Mouse (Mus musculus) midbrain, embryonic 16.5 days (tissue): ENCODE measurements around the gene Polr2e. TPM values are rescaled to one million over a fixed set of nuclear protein-coding genes. Genes with fewer than 3 reads are reported as not detected.

ENCODE experiments used
- ATAC-seq: fragments of 200-750 bp; cut with Nextera tagmentation; 2 replicates; pipeline ENCODE4 v1.8.0; 2017; ENCODE audit warnings: moderate TSS enrichment
- H3K27ac ChIP-seq: fragments of 300-500 bp; sonication (generic); 2 replicates; pipeline ENCODE4 v1.5.1; 2014; ENCODE audit warnings: mild to moderate bottlenecking, low read length, mixed read lengths
- H3K27me3 ChIP-seq: fragments of 300-500 bp; sonication (generic); 2 replicates; pipeline ENCODE4 v1.6.1; 2014; ENCODE audit warnings: low read depth, low read length, mixed read lengths; ENCODE audit not compliant: control insufficient read depth, insufficient read depth
- H3K36me3 ChIP-seq: fragments of 300-500 bp; sonication (generic); 2 replicates; pipeline ENCODE4 v1.6.1; 2014; ENCODE audit warnings: mild to moderate bottlenecking, low read length, moderate library complexity, mixed read lengths; ENCODE audit not compliant: control insufficient read depth, insufficient read depth
- H3K4me1 ChIP-seq: fragments of 300-500 bp; sonication (generic); 2 replicates; pipeline ENCODE4 v1.6.1; 2014; ENCODE audit warnings: mild to moderate bottlenecking, low read length, mixed read lengths; ENCODE audit not compliant: control insufficient read depth, insufficient read depth
- H3K4me2 ChIP-seq: fragments of 300-500 bp; sonication (generic); 2 replicates; pipeline ENCODE4 v1.6.1; 2014; ENCODE audit warnings: mild to moderate bottlenecking, low read length, mixed read lengths
- H3K4me3 ChIP-seq: fragments of 300-500 bp; sonication (generic); 2 replicates; pipeline ENCODE4 v1.5.1; 2014; ENCODE audit warnings: low read depth, mild to moderate bottlenecking, low read length, moderate library complexity, mixed read lengths
- H3K9ac ChIP-seq: fragments of 300-500 bp; sonication (generic); 2 replicates; pipeline ENCODE4 v1.6.1; 2014; ENCODE audit warnings: low read depth, low read length, mixed read lengths
- H3K9me3 ChIP-seq: fragments of 300-500 bp; sonication (generic); replicated peaks from 2 replicates; pipeline ENCODE4 v1.6.1; 2014; ENCODE audit warnings: mild to moderate bottlenecking, low read length, mixed read lengths; ENCODE audit not compliant: control insufficient read depth, poor library complexity, severe bottlenecking
- WGBS: fragments of 180-500 bp; shearing (Covaris S2); extraction: QIAGEN DNeasy Blood & Tissue Kit; methylation state at CpG from one replicate; pipeline ENCODE4 v1.1.7; 2014; 5-methylcytosine and 5-hydroxymethylcytosine counted together
- polyA plus RNA-seq: library from polyadenylated mRNA; unstranded; fragments of >200 nt; fragmentation: Nextera tagmentation; extraction: Ambion mirVana; gene quantifications from 2 replicates; pipeline ENCODE4 v1.2.1, GENCODE M21; 2015

The Polr2e gene
- polyA plus RNA-seq, 1 experiment from 2014 or later, result 131 TPM

GRCm38 (mm10) chr10:80033511-80034391 lies 5.8 kb downstream of the Polr2e start:
- H3K4me3 ChIP-seq, result no peak overlapping the region
- 51% methylated on average over 9 of the region's 9 CpGs for WGBS
- no peak overlapping the region for H3K4me2 ChIP-seq
- no peak overlapping the region for H3K9ac ChIP-seq
- peaks cover 23% of the 10 kb centered on the region for H3K36me3 ChIP-seq
- no peak for ATAC-seq
- no peaks in the 10 kb centered on the region for H3K27me3 ChIP-seq
- H3K9me3 ChIP-seq, result no peaks in the 10 kb centered on the region
- peaks cover 13% of the 10 kb centered on the region for H3K4me1 ChIP-seq
- no peak overlapping the region for H3K27ac ChIP-seq

DNA sequence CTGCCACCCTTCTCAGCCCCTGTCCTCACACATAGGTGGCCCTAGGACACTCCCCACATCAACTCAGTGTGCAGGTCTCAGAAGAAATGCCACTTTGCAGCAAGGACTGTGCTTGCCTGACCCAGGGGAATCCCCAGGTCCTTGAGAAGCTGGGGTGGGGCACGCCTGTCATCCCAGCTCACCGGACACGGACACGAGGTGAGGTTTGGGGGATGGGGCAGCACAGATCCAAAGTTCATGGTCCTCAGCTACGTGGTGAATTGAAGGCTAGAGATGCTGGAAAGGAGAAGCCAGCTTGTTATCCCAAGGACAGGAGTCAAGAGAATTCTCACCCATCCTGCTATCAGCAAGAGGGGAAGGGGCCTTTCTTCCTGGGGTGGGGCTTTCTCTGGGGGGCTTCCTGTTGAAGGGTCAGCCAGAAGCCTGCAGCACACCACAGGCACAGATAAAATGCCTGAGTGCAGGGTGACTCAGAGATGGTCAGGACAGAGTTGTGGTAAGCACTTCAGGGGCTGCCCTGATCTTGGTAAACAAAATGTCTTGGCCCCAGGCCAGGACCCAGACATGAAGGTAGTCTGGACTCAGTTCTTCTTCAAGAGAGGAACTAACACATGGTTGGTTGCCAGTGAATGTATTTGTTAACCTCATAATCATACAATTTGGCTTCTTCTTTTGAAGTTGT lies 6.7 kb downstream of the Polr2e start:
- no peak overlapping the region for H3K27ac ChIP-seq

DNA sequence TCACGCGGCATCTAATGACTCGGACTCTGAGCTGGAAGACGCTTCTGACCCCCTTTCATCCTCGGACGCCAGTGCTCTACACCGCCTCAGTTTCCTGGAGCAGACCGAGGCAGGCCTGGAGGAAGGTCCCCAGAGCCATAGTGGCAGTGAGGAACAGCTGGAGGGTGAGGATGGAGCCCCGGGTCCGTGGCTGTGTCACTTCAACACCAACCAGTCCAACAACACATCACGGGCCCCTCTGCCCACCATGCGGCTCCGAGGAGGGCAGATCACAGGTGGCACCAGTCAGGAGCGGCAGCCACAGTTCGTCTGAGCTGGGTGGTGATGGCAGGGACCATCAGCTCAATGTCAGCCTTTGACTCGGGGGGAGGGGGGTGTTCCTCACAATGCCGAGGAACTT lies 8.9 kb downstream of the Polr2e start:
- no peak for ATAC-seq
- no peaks in the 10 kb centered on the region for H3K4me1 ChIP-seq
- no peak overlapping the region for H3K27ac ChIP-seq
- no peak overlapping the region for H3K9ac ChIP-seq
- H3K27me3 ChIP-seq, result no peaks in the 10 kb centered on the region
- no peak overlapping the region for H3K4me3 ChIP-seq
- WGBS, result 92% methylated on average over 17 of the region's 17 CpGs
- no peaks in the 10 kb centered on the region for H3K9me3 ChIP-seq
- H3K4me2 ChIP-seq, result no peak overlapping the region
- peaks cover 7% of the 10 kb centered on the region for H3K36me3 ChIP-seq

More for the DNA sequence above, 6.7 kb downstream of the Polr2e start:
- Histone ChIP-seq H3K4me3 (no peak overlapping the region), H3K4me1 (peaks cover 5% of the 10 kb centered on the region), H3K9ac (no peak overlapping the region), H3K9me3 (no peaks in the 10 kb centered on the region), H3K4me2 (no peak overlapping the region), H3K36me3 (peaks cover 23% of the 10 kb centered on the region), H3K27me3 (no peaks in the 10 kb centered on the region)
- 72% methylated on average over 5 of the region's 5 CpGs for WGBS
- ATAC-seq, result no peak

- peaks cover 2% of the 10 kb centered on the region; the same call in 1 of the 2 replicates for H3K36me3 ChIP-seq
- H3K27ac ChIP-seq, result no peak overlapping the region
- no peak for ATAC-seq
- H3K4me2 ChIP-seq, result no peak overlapping the region
- H3K4me3 ChIP-seq, result no peak overlapping the region
- H3K9me3 ChIP-seq, result no peaks in the 10 kb centered on the region
- WGBS, result 82% methylated on average over 9 of the region's 9 CpGs
- no peaks in the 10 kb centered on the region for H3K27me3 ChIP-seq
- H3K4me1 ChIP-seq, result no peaks in the 10 kb centered on the region
- H3K9ac ChIP-seq, result no peak overlapping the region
Measured at GRCm38 (mm10) chr10:80030191-80030590, 9.4 kb downstream of the Polr2e start.

GRCm38 (mm10) chr10:80028521-80028846 lies 11.1 kb downstream of the Polr2e start:
- Histone ChIP-seq H3K9me3 (no peaks in the 10 kb centered on the region), H3K36me3 (no peaks in the 10 kb centered on the region), H3K4me1 (no peaks in the 10 kb centered on the region), H3K4me3 (no peak overlapping the region), H3K27me3 (no peaks in the 10 kb centered on the region), H3K27ac (no peak overlapping the region), H3K9ac (no peak overlapping the region), H3K4me2 (no peak overlapping the region)
- 94% methylated on average over 13 of the region's 13 CpGs for WGBS
- no peak for ATAC-seq

DNA sequence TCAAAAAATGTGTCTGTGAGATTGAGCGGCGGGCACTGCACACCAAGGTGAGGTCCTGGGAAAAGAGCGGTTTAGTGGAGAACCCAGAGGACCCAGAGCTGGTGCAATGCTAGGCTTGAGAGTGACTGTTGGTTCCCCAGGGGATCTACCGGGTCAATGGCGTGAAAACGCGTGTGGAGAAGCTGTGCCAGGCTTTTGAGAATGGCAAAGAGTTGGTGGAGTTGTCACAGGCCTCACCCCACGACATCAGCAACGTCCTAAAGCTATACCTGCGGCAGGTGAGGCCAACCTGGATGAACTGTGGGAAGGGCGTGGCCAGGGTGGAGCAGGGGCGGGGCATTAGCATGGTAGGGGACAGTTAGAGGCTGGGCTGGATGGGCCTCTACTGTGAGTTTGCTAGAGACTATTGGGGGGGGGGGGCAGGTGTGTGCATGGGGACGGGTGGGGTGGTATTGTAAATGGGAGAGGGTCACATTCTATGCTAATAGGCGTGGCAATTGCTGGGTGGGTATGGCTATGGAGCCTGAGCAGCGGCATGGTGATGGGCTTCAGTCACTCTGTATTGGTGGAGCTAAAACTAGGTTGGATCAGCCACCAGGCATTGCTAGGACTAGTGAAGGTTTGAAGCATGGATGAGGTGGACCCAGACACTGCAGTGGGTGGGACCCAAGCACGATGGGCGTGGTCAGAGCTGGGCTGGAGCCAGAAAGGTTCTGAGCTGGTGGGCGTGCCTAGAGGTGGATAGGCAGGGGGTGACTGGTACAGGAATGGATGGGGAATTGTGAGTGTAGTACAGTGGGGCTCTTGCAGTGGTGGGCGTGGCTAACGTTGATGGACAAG lies 11.7 kb downstream of the Polr2e start:
- no peak for ATAC-seq
- H3K9ac ChIP-seq, result no peak overlapping the region
- no peaks in the 10 kb centered on the region for H3K9me3 ChIP-seq
- H3K4me2 ChIP-seq, result no peak overlapping the region
- no peaks in the 10 kb centered on the region for H3K27me3 ChIP-seq
- no peak overlapping the region for H3K4me3 ChIP-seq
- no peaks in the 10 kb centered on the region for H3K4me1 ChIP-seq
- no peak overlapping the region for H3K27ac ChIP-seq
- WGBS, result 78% methylated on average over 20 of the region's 20 CpGs
- no peaks in the 10 kb centered on the region for H3K36me3 ChIP-seq

DNA sequence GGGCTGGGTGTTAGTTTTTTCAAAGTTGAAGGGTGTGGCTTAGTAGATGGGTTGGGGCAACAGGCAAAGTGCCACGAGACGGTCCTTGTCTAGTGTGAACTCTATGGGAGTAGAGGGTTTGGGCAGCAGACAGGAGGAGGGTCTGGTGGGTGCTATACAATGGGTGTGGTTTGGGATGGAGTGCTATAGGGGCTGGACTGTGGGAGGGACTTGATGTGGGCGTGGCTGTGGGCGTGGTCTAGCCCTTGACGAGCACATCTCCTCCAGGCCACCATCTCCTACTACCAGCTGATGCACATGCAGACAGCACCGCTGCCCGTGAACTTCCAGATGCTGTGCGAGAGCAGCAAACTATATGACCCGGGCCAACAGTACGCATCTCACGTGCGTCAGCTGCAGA lies 13.7 kb downstream of the Polr2e start:
- no peaks in the 10 kb centered on the region for H3K27me3 ChIP-seq
- H3K9me3 ChIP-seq, result no peaks in the 10 kb centered on the region
- H3K36me3 ChIP-seq, result no peaks in the 10 kb centered on the region
- no peaks in the 10 kb centered on the region for H3K4me1 ChIP-seq
- H3K27ac ChIP-seq, result no peak overlapping the region
- H3K9ac ChIP-seq, result no peak overlapping the region
- no peak for ATAC-seq
- no peak overlapping the region for H3K4me2 ChIP-seq
- H3K4me3 ChIP-seq, result no peak overlapping the region
- 65% methylated on average over 12 of the region's 12 CpGs for WGBS

DNA sequence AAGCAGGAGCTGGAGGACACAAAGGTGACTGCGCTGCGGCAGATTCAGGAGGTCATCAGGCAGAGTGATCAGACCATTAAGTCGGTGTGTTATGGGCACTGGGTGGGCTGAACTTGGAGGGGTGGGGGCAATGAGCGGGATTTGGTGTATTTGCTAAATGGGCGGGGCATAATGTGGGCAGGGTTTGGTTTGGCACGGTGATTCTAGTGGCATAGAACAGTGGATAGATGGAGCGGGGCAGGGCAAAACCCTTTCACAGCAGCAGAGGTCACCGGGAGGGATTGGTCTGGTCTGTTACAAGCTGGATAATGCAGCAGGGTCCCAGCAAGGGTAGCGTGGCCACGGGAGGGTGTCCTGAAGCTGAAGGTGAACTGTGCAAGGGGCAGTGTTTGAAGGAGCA lies 14.1 kb downstream of the Polr2e start:
- no peak for ATAC-seq
- Histone ChIP-seq H3K4me2 (no peak overlapping the region), H3K27me3 (no peaks in the 10 kb centered on the region; the same call in 1 of the 2 replicates), H3K4me1 (no peaks in the 10 kb centered on the region), H3K9ac (no peak overlapping the region), H3K4me3 (no peak overlapping the region), H3K36me3 (no peaks in the 10 kb centered on the region), H3K9me3 (no peaks in the 10 kb centered on the region), H3K27ac (no peak overlapping the region)
- WGBS, result 78% methylated on average over 10 of the region's 10 CpGs

GRCm38 (mm10) chr10:80025044-80025347 lies 14.6 kb downstream of the Polr2e start:
- WGBS, result 55% methylated on average over 4 of the region's 4 CpGs
- no peak overlapping the region for H3K27ac ChIP-seq
- no peak for ATAC-seq
- H3K36me3 ChIP-seq, result no peaks in the 10 kb centered on the region
- H3K4me2 ChIP-seq, result no peak overlapping the region
- H3K9ac ChIP-seq, result no peak overlapping the region
- no peak overlapping the region for H3K4me3 ChIP-seq
- no peaks in the 10 kb centered on the region for H3K9me3 ChIP-seq
- peaks cover under 1% of the 10 kb centered on the region for H3K27me3 ChIP-seq
- H3K4me1 ChIP-seq, result no peaks in the 10 kb centered on the region
